Mouse (Mus musculus) layer of hippocampus, adult 9-11 months (tissue): ENCODE results near the gene Tgfbr3l.
A peak's percentile ranks its signal among the peaks of the same experiment; 100 is the strongest.
"Not testable (repeated sequence)": the region's sequence is repeated elsewhere in the genome, so short reads cannot be mapped to it uniquely, and the experiment has no call there.

ENCODE experiments used
- DNase-seq: peaks from one replicate; pipeline ENCODE4 v3.0.0; 2022

Tgfbr3l gene

GRCm38 (mm10) chr8:4238434-4239192, 9.4 kb upstream of the Tgfbr3l start, which contains the start of the genes Map2k7 and Gm49320:
Gene Map2k7 (plus strand): TSS chr8:4238740.
Gene Gm49320 (plus strand): TSS chr8:4238865.
- peak; percentile 100 for DNase-seq

GRCm38 (mm10) chr8:4239193-4239890, 8.7 kb upstream of the Tgfbr3l start:
- DNase-seq: no peak

- no peak for DNase-seq
Measured at GRCm38 (mm10) chr8:4245061-4245460, 3.0 kb upstream of the Tgfbr3l start.

GRCm38 (mm10) chr8:4245737-4246136, 2.3 kb upstream of the Tgfbr3l start:
- no peak for DNase-seq

GRCm38 (mm10) chr8:4247241-4247640, 773 bp upstream of the Tgfbr3l start:
- DNase-seq: no peak

GRCm38 (mm10) chr8:4249213-4249612, 1.2 kb downstream of the Tgfbr3l start:
- DNase-seq: no peak

GRCm38 (mm10) chr8:4250306-4250970, 2.4 kb downstream of the Tgfbr3l start:
- peak; percentile 84 for DNase-seq

GRCm38 (mm10) chr8:4252116-4252760, 4.2 kb downstream of the Tgfbr3l start:
- no peak for DNase-seq

- DNase-seq: peak; percentile 95
Measured at GRCm38 (mm10) chr8:4252934-4253841, 5.2 kb downstream of the Tgfbr3l start, which contains the start of gene Snapc2. Gene Snapc2 (plus strand): TSS chr8:4253080.

GRCm38 (mm10) chr8:4254001-4254400, 6.0 kb downstream of the Tgfbr3l start:
- DNase-seq: peak; percentile 76

- DNase-seq: not testable (repeated sequence)
Measured at GRCm38 (mm10) chr8:4255471-4255870, 7.5 kb downstream of the Tgfbr3l start.

- DNase-seq: peak; percentile 94
Measured at GRCm38 (mm10) chr8:4256911-4257310, 8.9 kb downstream of the Tgfbr3l start.

- DNase-seq: no peak
Measured at GRCm38 (mm10) chr8:4257350-4257749, 9.3 kb downstream of the Tgfbr3l start.

- DNase-seq: peak; percentile 83
Measured at GRCm38 (mm10) chr8:4258233-4258632, 10.2 kb downstream of the Tgfbr3l start.

- no peak for DNase-seq
Measured at GRCm38 (mm10) chr8:4258678-4259077, 10.7 kb downstream of the Tgfbr3l start.

- peak; percentile 95 for DNase-seq
Measured at GRCm38 (mm10) chr8:4259125-4259804, 11.3 kb downstream of the Tgfbr3l start, which contains the start of gene Ctxn1. Gene Ctxn1 (minus strand): TSS chr8:4259274.

- DNase-seq: no peak
Measured at GRCm38 (mm10) chr8:4259805-4260170, 11.8 kb downstream of the Tgfbr3l start.

- DNase-seq: no peak
Measured at GRCm38 (mm10) chr8:4263105-4263791, 15.2 kb downstream of the Tgfbr3l start.

- DNase-seq: no peak
Measured at GRCm38 (mm10) chr8:4265160-4265914, 17.3 kb downstream of the Tgfbr3l start.

GRCm38 (mm10) chr8:4267627-4268026, 19.6 kb downstream of the Tgfbr3l start:
- no peak for DNase-seq
